Mouse (Mus musculus) cerebellum, adult 9-11 months (tissue): ENCODE measurements at regions not wholly inside any gene's neighbourhood (a gene's known extent, or its start where the extent isn't known, plus 50 kb on each side); places are given as distances from the start of the nearest gene placed in this dataset.
A peak's percentile ranks its signal among the peaks of the same experiment; 100 is the strongest.

Experiments
- DNase-seq: peaks from one replicate; pipeline ENCODE4 v3.0.0; 2022

DNA sequence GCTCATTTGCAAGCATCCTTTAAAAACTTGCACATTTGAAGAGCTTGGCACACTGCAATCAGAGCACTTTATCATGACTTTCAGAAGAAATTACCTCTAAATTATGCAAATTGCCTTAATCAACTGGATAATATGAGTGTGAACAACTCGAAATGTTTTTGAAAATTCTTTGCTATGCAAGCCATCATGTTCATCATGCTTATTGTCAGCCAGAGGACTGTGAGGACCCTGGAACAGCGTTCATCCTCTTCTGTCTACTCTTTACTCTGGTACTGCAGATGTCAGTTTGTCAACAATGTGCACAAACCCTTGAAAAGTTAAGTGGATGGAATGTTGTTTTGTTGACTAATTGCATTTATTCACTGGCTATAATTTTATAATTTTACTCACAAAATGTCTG, 1899.9 kb upstream of the Slc39a10 start:
- DNase-seq: no peak

GRCm38 (mm10) chr1:48753252-48753755, 1860.7 kb upstream of the Slc39a10 start:
- DNase-seq: peak; percentile 72

- peak; percentile 98 for DNase-seq
Observed at GRCm38 (mm10) chr1:48733580-48733979, 1840.9 kb upstream of the Slc39a10 start.

DNA sequence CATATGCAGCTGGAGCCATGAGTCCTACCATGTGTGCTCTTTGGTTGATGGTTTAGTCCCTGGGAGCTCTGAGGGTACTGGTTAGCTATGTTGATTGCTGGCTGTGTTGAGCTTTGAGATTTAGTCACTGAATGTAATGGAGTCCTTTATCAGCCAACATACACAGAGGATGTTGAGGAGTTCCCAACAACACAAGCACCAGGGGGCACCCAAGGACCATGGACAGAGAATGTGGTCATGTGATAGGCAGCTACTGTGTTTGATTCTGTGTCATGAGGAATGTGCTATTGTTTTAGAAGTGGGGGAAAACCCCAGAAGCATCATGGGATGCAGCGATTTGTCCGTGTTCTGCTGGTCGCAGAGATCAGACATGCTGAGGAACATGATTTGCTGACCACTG, 1816.0 kb upstream of the Slc39a10 start:
- peak; percentile 25 for DNase-seq
